Mouse (Mus musculus) E14TG2a.4 (cell line): Measurements from ENCODE around the gene Ndel1.

ENCODE experiments used
- CTCF ChIP-seq: conservative IDR thresholded peaks from 2 replicates; pipeline ENCODE4 v1.5.1; 2014; ENCODE audit warnings: low read length
- NANOG ChIP-seq: IDR thresholded peaks from 2 replicates; pipeline ENCODE4 v1.6.1; 2014; ENCODE audit warnings: borderline replicate concordance, low read length, mixed read lengths
- POU5F1 ChIP-seq: IDR thresholded peaks from 2 replicates; pipeline ENCODE4 v1.6.1; 2014; ENCODE audit warnings: low read length, borderline replicate concordance

DNA sequence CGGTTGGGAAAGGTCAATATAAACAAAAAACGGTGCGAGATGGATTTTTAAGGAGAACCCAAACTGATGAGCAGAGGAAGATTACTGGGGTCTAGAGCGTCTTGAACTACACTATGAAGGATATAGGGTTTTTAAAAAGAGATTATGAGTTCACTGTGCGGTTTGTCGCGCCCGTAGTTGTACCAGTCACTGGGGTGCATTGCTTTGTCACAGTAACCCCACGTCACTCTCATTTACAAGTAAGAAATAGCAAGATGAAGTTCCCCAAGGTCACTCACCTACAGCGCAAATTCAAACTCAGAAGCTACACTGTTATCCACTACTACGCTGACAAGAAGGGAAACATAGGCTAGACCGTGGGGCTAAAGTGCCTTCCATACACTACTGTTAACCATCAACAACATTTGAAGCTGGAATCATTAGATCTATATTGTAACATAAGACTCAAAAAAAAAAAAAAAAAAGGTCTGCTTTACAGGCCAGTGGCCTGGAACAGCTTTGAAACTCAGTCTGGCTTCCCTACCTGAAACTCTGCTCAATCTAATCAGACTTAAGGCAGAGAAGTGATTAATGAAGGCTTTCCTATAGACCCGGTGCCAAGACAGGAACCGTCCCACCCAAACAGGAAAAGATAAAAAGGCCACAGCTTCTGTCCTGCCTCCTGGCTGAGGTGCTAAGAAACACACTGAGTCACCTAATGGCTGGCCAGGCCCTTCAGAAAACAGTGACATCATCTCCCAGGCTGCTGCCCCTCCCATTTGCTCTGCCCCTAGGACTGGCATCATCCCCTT lies 17.9 kb downstream of the Ndel1 start:
- TF ChIP-seq CTCF, result no peak
- no peak for TF ChIP-seq POU5F1
- no peak for TF ChIP-seq NANOG
